Mouse (Mus musculus) gastrocnemius, adult 18-20 months (tissue): ENCODE measurements around the gene Scgn. TPM values are rescaled to one million over a fixed set of nuclear protein-coding genes. Genes with fewer than 3 reads are reported as not detected.

Experiments used
- DNase-seq: peaks from one replicate; pipeline ENCODE4 v3.0.0; 2021; ENCODE audit warnings: low spot score
- long read RNA-seq, 2 experiments: library from polyadenylated mRNA; stranded (forward); transcript quantifications; one replicate each; pipeline ENCODE4 v2.0.0; 2021
- total RNA-seq, 2 experiments: library from RNA; stranded (reverse); gene quantifications; 2 replicates each; pipeline ENCODE4 v1.2.3; 2021

Scgn gene
- not detected for total RNA-seq
- long read RNA-seq, experiment 1: 0 reads
- long read RNA-seq, experiment 2: 0 reads

GRCm38 (mm10) chr13:23990928-23991327, at the start of gene Scgn:
Gene Scgn (minus strand): TSS chr13:23991214.
- DNase-seq: peak; percentile 9

DNA sequence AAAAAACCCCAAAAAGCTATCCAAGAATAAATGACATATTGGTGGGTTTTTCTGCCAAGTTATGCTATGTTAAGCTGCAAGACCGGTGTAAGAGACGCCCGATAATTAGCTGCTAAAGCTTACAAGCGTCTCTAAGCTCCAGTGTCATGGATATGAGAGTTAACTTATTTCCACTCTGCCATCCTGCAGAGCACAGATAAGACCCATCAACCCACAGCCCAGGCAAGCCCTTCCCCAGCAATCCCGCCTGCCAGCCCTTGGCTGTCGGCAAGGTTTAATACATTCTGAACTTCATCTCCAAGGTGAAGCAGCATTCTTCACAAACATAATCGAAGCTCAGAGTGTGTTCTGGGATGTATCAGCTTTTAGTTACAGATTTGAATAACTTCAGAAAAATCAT, 49.2 kb upstream of the Scgn start:
- DNase-seq: no peak

DNA sequence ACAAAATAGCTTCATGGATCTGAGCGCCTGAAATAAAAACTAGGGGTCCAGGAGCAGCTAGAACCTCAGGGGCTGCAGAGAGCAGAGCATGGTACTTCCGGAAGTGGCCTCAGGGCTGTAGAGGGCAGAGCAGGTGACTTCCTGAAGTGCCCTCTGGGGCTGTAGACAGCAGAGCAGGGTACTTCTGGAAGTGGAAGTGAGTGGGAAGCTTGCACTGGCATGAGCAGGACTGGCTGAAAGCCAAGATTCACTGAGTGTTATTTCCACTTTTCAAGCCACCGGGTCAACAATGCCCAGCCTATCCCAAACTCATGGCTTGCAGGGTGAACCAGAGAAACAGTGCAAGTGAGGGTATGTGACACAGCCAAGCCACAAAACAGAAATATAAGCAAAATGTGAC, 46.5 kb upstream of the Scgn start:
- peak; percentile 4 for DNase-seq

- no peak for DNase-seq
These were observed 45.1 kb upstream of the Scgn start for GRCm38 (mm10) chr13:24036150-24036549.

DNA sequence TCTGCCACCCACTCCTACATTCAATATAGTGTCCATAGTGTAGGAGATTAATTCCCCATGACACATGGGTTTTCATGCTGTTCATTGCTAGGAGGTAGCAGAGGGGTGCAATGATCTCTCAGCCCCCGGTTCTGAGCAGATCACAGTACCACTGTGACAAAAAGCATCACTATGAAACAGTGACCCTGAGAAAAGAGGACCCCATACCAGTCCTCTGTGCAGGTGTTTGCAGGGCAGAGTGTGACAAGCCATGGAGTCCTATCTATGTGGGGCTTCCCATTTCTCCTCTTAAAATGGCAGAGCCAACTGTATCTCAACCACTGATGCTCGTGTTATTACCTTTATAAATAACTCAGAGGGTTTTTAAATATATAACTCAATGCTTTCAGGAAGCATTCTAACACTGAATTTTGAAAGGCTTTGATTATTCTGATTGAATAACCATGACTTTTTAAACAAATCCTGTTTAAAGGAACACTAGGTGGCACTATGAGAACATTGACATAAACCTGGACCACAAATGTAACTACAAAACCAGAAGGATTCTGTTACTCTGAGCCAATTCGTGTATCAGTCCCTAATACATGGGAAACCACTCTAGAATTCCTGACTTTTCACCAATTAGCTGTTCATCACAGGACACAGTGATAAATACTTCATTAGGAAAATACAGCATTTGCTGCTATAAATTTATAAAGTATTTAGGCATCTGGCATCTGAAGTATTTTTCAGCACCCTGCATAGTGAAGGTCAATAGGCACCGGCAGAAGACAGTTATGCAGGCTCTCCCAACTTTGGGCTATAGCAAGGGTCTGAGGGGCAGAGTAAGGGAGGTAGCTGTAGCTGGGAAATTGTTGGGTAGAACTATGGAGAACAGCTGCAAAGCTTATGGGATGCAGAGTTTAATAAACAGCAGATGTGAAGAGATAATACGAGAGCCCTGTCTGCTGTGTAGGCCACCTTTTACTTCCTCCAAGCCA, 36.5 kb upstream of the Scgn start:
- no peak for DNase-seq

GRCm38 (mm10) chr13:24018515-24018914, 27.5 kb upstream of the Scgn start:
- DNase-seq: no peak

- no peak for DNase-seq
These were observed 14.5 kb upstream of the Scgn start for GRCm38 (mm10) chr13:24005528-24005927.

- no peak for DNase-seq
These were observed 10.8 kb upstream of the Scgn start for GRCm38 (mm10) chr13:24001797-24002196.

DNA sequence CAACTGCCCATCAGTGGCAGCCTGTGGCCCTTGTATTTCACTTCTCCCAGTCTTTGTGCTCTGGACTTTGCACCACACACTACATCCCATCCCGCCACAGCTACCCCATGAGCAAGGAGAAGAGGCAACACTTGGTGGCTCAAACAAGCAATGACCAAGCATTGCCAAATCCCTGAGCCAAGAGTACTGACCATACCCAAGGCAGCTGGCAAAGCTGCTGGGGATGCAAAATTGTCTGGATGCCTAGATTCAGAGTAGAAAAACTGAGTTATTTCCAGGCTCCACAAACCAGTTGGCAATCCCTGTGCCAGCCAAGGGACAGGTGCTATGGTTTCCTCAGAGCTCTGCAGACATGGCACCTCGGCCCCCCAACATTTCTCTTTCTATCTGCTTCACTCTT, 10.1 kb upstream of the Scgn start:
- no peak for DNase-seq

GRCm38 (mm10) chr13:23998826-23999225, 7.8 kb upstream of the Scgn start:
- DNase-seq: no peak

DNA sequence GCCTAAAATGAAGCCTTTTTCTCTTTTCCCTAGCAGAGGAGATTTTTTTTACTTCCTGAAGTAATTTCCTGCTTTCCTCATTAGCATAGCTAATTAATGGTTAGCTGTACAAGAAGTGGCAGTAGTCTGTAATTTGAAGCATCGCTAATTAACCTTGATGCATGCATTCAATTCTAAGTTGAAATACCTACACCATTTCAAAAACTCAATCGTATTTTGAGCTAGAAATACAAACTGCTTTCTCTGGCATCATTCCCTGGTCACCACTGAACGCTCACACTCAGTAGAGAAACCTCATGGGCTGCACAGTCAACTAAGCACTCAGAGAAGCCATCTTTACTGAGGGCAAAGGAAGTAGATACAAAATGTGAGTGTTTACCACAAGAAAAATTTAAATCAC, 3.7 kb upstream of the Scgn start:
- DNase-seq: no peak

DNA sequence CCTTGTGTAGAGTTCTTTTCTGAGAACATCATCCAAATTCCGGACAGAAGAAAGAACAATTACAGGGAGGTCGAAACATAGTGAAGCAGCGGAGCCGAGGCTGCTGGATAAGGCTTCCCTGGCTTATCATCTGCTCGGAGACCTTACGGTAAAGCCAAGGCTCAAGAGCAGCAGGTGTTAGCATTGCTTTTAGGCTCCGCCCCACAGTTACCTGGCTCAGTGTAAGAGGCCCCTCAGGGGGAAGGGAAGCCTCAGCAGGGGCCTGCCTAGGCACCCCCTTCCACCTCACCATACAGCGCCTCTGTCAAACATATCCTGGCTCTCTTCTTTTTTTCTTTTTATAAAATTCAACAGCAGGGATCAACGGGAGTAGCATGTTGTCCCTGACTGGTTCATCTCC, 3.0 kb upstream of the Scgn start:
- DNase-seq: no peak

- DNase-seq: no peak
These were observed 563 bp downstream of the Scgn start for GRCm38 (mm10) chr13:23990451-23990850.

DNA sequence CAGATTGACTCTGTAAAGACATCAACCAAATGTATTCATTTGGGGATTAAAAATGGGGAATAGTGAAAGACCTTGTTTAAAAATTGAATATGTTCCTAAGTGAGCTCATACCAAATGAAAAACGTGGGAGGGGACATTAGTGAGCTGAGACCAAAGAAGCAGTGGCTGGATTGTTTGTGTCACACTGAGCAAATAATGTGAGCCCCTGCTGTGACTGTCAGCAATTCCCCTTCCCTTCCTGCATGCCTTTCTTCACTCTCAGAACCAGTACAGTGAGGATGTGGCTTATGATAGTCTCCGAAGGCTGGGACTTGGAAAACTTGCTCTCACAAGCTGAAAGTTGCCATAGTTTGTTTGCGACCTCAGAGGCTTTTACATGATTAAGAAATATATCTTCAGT, 5.9 kb downstream of the Scgn start:
- DNase-seq: no peak

- DNase-seq: no peak
These were observed 18.7 kb downstream of the Scgn start for GRCm38 (mm10) chr13:23972271-23972670.

GRCm38 (mm10) chr13:23971870-23972269, 19.1 kb downstream of the Scgn start:
- DNase-seq: no peak

DNA sequence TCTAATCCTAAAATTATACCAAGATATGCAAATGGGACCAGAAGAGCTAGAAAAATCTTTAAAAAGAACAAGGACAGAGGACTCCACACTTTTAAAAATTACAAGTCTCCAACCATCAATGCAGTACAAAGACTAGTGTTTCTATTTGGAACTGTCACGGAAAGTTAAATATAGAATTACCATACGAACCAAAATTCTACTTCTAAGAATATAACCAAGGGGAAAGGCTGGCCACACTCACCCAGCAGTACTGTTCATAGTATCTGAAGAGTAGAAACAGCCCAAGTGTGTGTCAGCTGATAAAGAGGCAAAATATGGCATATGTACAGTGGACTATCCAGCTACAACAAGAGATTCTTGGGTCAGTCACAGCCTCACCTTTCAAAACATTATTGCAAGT, 26.1 kb downstream of the Scgn start:
- no peak for DNase-seq

GRCm38 (mm10) chr13:23959776-23960175, 31.2 kb downstream of the Scgn start:
- DNase-seq: no peak

- peak; percentile 7 for DNase-seq
These were observed 40.1 kb downstream of the Scgn start for GRCm38 (mm10) chr13:23950928-23951327.

DNA sequence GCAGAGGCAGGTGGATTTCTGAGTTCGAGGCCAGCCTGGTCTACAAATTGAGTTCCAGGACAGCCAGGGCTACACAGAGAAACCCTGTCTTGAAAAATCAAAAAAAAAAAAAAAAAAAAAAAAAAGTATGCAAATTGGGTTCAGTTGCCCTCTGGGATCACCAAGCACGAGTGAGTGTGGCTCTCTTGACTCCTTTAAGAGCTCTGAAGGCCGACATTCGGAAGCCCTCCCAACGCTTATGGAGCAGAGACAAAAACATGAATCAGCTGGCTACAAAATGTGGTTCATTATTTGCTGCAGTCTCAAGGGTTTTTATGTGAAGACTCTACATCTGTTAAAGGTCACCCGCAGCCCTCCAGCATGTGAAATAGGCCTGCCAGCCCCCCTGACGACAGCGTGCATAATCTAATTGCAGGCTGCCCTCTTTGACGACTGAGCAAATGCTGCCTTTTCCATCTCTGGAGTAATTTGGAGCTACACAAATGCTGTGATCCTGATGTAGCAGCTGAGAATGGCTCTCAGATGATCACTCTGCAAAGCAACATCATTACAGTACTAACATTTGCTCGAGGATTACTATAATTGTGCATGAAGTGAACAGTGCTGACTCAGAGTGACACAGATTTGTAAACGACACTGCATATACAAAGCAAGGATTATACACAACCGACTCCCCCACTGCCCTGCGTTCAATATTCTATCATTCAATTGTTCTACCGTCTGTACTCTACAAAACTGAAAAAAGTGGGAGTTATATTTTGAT, 41.3 kb downstream of the Scgn start:
- no peak for DNase-seq

DNA sequence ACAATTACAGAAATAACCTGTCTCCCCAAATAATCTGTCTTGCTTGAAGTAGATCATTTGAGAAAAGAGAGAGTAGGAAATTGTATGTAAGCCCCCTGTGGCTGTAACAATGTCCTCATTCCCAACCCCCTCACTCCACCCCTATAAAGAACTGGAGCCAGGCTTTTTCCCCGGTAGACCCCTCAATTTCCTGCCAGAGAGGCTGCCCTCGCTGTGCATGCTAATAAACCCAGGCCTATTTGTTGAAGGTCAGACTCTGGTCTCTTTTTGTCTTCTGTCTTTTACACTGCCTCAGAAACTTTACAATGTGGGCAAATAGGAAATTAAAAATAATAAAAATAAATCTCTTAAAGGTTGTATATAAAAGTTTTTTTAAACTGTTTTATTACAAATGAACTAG, 44.8 kb downstream of the Scgn start:
- no peak for DNase-seq

DNA sequence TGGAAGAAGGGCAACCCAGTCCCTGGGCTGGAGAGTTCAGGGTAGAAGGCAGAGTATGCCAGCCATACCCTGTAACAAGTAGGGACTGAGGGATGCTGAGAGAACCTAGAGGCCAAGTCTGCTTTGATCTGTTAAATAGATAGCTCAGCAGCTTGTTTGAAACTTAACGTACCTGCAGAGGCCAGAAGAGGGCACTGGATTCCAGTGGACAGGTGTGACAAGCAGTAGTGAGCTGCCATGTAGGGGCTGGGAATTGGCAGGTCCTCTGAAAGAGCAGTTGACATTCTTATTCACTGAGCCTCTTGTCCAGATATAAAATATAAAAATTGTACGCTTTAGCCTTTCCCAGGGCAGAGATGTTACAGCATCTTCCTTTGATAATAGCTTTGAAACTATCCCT, 48.2 kb downstream of the Scgn start:
- no peak for DNase-seq

DNA sequence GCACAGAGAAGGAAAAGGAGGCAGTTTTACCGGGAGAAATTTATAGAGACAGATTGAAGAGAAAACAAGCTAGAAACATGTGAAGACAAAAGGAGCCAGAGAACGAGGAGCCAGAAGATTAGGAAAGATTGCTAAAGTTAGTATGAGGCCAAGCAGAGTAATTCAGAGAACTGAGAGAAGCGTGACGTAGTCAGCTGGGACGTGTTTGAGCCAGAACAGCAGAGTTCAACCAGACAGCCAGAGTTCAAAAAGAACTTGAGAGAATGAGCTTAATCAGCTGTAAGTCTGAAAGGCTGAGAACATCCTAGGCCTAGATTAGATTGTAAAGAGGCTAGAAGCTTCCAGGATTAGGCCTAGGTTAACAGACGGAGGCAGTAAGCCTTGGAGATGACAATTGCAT, 50.7 kb downstream of the Scgn start:
- peak; percentile 9 for DNase-seq
